Mouse (Mus musculus) macrophage (primary cell): Measurements from ENCODE around the gene Zfp414. TPM values are rescaled to one million over a fixed set of nuclear protein-coding genes. Genes with fewer than 3 reads are reported as not detected.
A peak's percentile ranks its signal among the peaks of the same experiment; 100 is the strongest.

ENCODE experiments used
- H3K27ac ChIP-seq: fragments of 350-480 bp; formaldehyde crosslinking; 2 replicates; pipeline ENCODE4 v1.9.0; 2021
- H3K36me3 ChIP-seq: fragments of 350-480 bp; formaldehyde crosslinking; 2 replicates; pipeline ENCODE4 v1.9.0; 2021; ENCODE audit errors: inconsistent target
- H3K4me3 ChIP-seq: fragments of 350-480 bp; formaldehyde crosslinking; 2 replicates; pipeline ENCODE4 v1.9.0; 2021; ENCODE audit errors: inconsistent target
- H3K79me2 ChIP-seq: fragments of 350-480 bp; formaldehyde crosslinking; 2 replicates; pipeline ENCODE4 v1.9.0; 2021; ENCODE audit errors: inconsistent target
- WGBS: methylation state at CpG from one replicate; pipeline ENCODE4 v1.1.7; 2026; ENCODE audit warnings: inconsistent platforms; ENCODE audit not compliant: missing documents; 5-methylcytosine and 5-hydroxymethylcytosine counted together
- polyA plus RNA-seq: library from polyadenylated mRNA; stranded (reverse); fragments of 250-400 nt; gene quantifications from 3 replicates; pipeline ENCODE4 v1.2.4, GENCODE M21; 2018; ENCODE audit warnings: inconsistent platforms

Gene Zfp414
- polyA plus RNA-seq, 1 experiment from 2014 or later: 31.8 TPM

DNA sequence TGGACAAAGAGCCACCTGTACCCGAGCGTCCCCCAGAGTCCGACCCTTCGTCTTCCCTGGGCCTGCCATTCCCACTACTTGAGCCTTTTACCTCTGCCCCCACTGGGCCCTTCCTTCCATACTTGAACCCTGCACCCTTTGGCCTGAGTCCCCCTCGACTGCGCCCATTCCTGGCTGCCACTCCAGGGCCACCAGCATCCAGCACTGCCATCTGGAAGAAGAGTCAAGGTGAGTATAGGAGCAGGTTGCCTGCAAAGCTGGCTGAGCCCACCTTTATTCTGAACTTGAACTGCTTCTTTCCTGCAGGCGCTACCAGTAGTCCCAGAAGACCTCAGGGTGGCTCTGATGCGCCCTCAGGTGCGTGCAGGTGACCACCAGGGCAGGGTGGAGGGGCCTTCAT is 2.3 kb downstream of the Zfp414 start:
- Histone ChIP-seq H3K36me3 (peaks cover 17% of the 10 kb centered on the region; the same call in 1 of the 2 replicates), H3K27ac (no peak overlapping the region), H3K4me3 (no peak overlapping the region), H3K79me2 (peaks cover 15% of the 10 kb centered on the region)
- WGBS: 96% methylated on average over 9 of the region's 9 CpGs

GRCm38 (mm10) chr17:33631796-33632195 is 2.9 kb downstream of the Zfp414 start:
- no peak overlapping the region for H3K4me3 ChIP-seq
- 98% methylated on average over 5 of the region's 5 CpGs for WGBS
- no peak overlapping the region for H3K27ac ChIP-seq
- peaks cover 15% of the 10 kb centered on the region for H3K79me2 ChIP-seq
- H3K36me3 ChIP-seq: peaks cover 17% of the 10 kb centered on the region; the same call in 1 of the 2 replicates

DNA sequence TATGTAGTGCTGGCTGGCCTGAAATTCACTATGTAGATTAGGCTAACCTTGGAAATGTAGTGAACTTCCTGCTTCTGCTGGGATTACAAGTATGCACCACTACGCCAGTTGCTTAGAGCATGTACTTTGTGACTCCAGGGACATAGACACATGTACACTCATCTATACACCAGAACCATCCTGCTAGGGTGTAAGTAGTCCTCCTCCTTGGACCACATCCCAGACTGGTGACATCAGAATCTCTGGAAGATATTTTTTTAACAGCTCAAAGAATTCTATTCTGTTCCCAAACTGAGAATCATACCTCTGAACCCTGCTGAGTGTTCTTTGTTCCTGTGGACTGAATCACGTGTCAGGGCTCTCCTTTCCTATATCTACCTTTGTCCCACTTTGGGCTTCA is 8.1 kb downstream of the Zfp414 start:
- H3K79me2 ChIP-seq: no peaks in the 10 kb centered on the region; the same call in 1 of the 2 replicates
- no peak overlapping the region for H3K4me3 ChIP-seq
- 100% methylated on average over 2 of the region's 2 CpGs for WGBS
- H3K36me3 ChIP-seq: 0 out of 2 replicates have a peak, but pooled peaks cover 3% of the 10 kb centered on the region
- H3K27ac ChIP-seq: no peak overlapping the region

DNA sequence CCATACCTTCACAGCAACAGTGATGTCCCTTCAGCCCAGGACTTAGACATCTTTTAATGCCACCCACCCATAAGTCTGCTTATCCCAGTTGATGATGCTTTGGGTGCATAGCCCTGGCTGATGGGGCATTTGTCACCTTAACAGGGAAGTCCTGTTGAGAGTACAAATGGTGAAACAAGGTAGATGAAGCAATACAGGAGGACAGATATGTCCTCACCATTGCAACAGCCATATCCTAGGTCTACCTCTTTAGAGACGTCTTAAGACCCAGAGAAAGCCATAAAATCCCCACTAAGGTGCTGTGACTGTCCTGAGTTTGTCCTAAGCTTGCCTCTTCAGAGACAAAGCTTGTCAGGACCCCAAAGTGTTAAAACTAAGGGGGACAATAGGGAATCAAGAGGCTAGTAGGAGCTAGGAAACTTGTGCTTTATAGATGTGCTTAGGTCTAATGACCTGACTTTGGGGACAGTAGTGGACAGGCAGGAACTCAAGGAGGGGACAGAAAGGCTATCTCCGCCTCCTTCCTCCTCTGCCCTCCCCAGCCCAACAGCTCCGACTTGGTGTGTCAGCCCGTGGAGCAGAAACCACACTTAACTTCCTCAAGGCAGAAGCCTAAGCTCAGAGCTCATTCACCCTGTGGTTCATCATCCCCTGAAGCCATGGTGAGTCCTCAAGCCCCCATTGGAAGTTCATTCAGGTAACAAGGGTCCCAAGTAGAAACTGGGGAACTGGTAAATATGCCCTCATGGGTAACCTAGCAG is 8.8 kb downstream of the Zfp414 start, which contains the start of gene Pram1:
Gene Pram1, plus strand, starts transcription at position 541 of the 761 bp plus-strand sequence.
- H3K4me3 ChIP-seq: peak within 1 kb of the TSS; percentile 4; the same call in 1 of the 2 replicates
- peak within 1 kb of the TSS; percentile 88 for H3K27ac ChIP-seq
- 10% methylated on average over 4 of the region's 4 CpGs for WGBS
- H3K79me2 ChIP-seq: no peaks in the 10 kb centered on the region; the same call in 1 of the 2 replicates
- no peaks in the 10 kb centered on the region for H3K36me3 ChIP-seq

- Histone ChIP-seq H3K27ac (peak overlapping the region; percentile 88), H3K4me3 (no peak overlapping the region), H3K79me2 (no peaks in the 10 kb centered on the region; the same call in 1 of the 2 replicates), H3K36me3 (peaks cover 6% of the 10 kb centered on the region)
- WGBS: 9% methylated on average over 6 of the region's 6 CpGs
Measured at GRCm38 (mm10) chr17:33639743-33640142, 10.9 kb downstream of the Zfp414 start.

GRCm38 (mm10) chr17:33644068-33644467 is 15.2 kb downstream of the Zfp414 start:
- H3K36me3 ChIP-seq: peaks cover 47% of the 10 kb centered on the region
- H3K79me2 ChIP-seq: no peaks in the 10 kb centered on the region; the same call in 1 of the 2 replicates
- H3K27ac ChIP-seq: no peak overlapping the region
- 89% methylated on average over 4 of the region's 4 CpGs for WGBS
- no peak overlapping the region for H3K4me3 ChIP-seq

- no peak overlapping the region for H3K27ac ChIP-seq
- WGBS: 92% methylated on average over 7 of the region's 8 CpGs
- no peak overlapping the region for H3K4me3 ChIP-seq
- peaks cover 56% of the 10 kb centered on the region for H3K36me3 ChIP-seq
- H3K79me2 ChIP-seq: no peaks in the 10 kb centered on the region; the same call in 1 of the 2 replicates
Measured at GRCm38 (mm10) chr17:33645073-33645472, 16.2 kb downstream of the Zfp414 start.

GRCm38 (mm10) chr17:33649781-33650475 is 21.0 kb downstream of the Zfp414 start:
- 95% methylated on average over 34 of the region's 34 CpGs for whole genome bisulfite sequencing
- H3K36me3 ChIP-seq: peaks cover 91% of the 10 kb centered on the region
- H3K4me3 ChIP-seq: no peak overlapping the region
- no peak overlapping the region for H3K27ac ChIP-seq
- H3K79me2 ChIP-seq: peaks cover 26% of the 10 kb centered on the region; the same call in 1 of the 2 replicates

DNA sequence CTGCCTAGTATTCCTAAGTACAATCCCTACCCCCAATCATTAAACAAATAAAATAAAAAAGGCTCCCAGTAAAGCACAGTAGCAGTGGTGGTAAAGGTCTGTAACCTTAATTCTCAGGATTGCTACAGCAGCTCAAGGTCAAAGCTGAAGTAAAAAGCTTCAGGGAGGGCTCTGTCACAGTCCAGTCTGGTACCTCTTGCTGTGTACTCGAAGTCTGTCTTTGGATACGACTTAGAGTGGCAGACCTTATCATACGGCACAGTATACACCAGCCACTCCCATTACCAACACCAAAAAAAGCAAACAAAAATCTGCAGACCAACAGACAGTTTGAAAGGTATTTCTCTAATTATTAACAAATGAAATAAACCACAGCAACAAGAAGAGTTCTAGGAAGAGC is 37.9 kb downstream of the Zfp414 start:
- peaks cover 97% of the 10 kb centered on the region for H3K79me2 ChIP-seq
- H3K27ac ChIP-seq: no peak overlapping the region
- peaks cover 63% of the 10 kb centered on the region for H3K36me3 ChIP-seq
- no peak overlapping the region for H3K4me3 ChIP-seq
- 100% methylated on average over 3 of the region's 3 CpGs for WGBS

DNA sequence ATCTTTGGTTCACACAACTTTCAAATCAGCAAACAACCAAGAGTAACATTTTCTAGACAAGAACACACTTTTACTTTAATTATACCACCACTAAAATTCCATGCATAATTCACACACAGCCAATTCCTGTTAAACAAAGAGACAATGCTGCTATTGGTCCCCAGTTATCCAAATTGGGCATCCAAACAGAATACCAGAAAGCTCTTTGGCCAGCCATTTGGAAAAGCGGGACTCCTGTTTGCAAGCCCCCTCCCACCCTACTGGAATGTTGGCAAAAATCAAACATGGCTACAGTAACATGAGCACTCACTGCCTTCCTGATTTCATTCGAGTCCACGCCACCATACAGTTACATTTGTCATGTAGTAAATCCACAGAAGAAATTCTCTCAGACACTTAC is 40.8 kb downstream of the Zfp414 start:
- WGBS: 100% methylated on average over 3 of the region's 3 CpGs
- no peak overlapping the region for H3K27ac ChIP-seq
- H3K79me2 ChIP-seq: peaks cover 100% of the 10 kb centered on the region
- H3K4me3 ChIP-seq: no peak overlapping the region
- H3K36me3 ChIP-seq: peaks cover 40% of the 10 kb centered on the region

- H3K4me3 ChIP-seq: no peak overlapping the region
- H3K27ac ChIP-seq: no peak overlapping the region
- peaks cover 100% of the 10 kb centered on the region for H3K79me2 ChIP-seq
- peaks cover 22% of the 10 kb centered on the region for H3K36me3 ChIP-seq
- WGBS: 88% methylated on average over 1 of the region's 1 CpGs
Measured at GRCm38 (mm10) chr17:33673837-33674236, 44.9 kb downstream of the Zfp414 start.

DNA sequence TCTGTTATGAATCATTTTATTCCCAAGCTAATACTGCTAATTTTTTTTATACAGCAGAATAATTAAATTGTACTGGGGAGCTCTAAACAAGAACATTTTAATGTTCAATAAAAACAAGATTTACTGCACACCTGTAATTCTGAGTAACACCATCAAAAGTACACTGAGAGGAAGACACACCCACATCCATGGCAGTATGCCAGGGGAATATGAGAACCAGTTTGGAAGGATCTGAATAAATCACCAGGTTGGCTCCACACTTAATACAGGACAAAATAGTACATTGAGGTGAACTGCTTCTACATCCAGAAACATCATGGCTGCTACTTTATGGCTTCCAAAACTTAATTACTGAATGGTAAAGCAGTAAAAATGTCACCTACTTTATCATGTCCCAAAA is 46.6 kb downstream of the Zfp414 start:
- H3K36me3 ChIP-seq: peaks cover 22% of the 10 kb centered on the region
- no peak overlapping the region for H3K27ac ChIP-seq
- peaks cover 100% of the 10 kb centered on the region for H3K79me2 ChIP-seq
- no peak overlapping the region for H3K4me3 ChIP-seq

DNA sequence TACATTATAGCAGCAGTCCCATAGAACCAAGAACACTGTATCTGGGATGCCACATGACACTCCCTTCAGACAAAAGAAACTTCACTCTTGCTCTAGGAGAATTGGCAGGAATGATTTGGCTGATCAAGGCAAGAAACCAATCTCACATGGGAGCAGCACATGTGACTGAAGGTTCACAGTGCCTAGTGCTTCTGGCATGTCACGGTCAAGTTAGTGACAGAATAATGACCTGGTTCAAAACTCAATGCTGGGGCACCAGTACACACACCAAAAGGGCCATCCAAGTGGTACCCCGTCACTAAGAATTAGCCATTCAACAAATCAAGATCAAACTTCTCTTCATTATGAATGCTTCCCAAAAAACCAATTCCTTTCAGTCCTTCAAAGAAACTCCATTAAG is 47.2 kb downstream of the Zfp414 start:
- H3K4me3 ChIP-seq: no peak overlapping the region
- peaks cover 22% of the 10 kb centered on the region for H3K36me3 ChIP-seq
- 86% methylated on average over 2 of the region's 2 CpGs for WGBS
- no peak overlapping the region for H3K27ac ChIP-seq
- H3K79me2 ChIP-seq: peaks cover 100% of the 10 kb centered on the region

DNA sequence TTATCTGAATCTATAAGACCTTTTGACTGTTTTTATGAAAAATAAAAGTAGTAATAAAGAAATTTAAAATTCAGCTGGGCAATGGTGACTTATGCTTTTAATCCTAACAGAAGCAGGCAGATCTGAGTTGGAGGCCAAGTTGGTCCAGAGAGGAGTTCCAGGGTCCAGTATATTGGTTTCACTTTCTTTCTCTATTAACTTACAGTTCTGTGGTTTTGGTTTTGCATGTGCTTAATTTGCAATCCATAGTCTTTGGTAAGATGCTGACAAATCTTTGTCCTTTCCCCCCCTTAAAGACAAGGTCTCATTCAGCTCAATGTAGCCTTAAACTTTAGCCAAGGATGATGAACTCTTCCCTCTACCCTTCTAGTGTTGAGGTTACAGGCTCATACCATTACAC is 49.9 kb downstream of the Zfp414 start:
- Histone ChIP-seq H3K4me3 (no peak overlapping the region), H3K79me2 (peaks cover 100% of the 10 kb centered on the region), H3K27ac (no peak overlapping the region), H3K36me3 (peaks cover 22% of the 10 kb centered on the region)
